Mouse (Mus musculus) splenic B cell, adult 2 months (primary cell): ENCODE results near the gene Mcpt4.
"Not testable (repeated sequence)": the region's sequence is repeated elsewhere in the genome, so short reads cannot be mapped to it uniquely, and the experiment has no call there.

Experiments used
- DNase-seq: peaks from one replicate; pipeline ENCODE4 v3.0.0-alpha.2; 2011; ENCODE audit warnings: low read depth, low spot score
- H3K27me3 ChIP-seq: 2 replicates; pipeline ENCODE4 v1.6.1; 2012; ENCODE audit warnings: mild to moderate bottlenecking, low read length, moderate library complexity, mixed read lengths; ENCODE audit not compliant: control insufficient read depth, poor library complexity, insufficient read depth, severe bottlenecking
- H3K36me3 ChIP-seq: 2 replicates; pipeline ENCODE4 v1.6.1; 2012; ENCODE audit warnings: mild to moderate bottlenecking, low read length, moderate library complexity, mixed read lengths; ENCODE audit not compliant: control insufficient read depth, poor library complexity, insufficient read depth, severe bottlenecking

Gene Mcpt4

DNA sequence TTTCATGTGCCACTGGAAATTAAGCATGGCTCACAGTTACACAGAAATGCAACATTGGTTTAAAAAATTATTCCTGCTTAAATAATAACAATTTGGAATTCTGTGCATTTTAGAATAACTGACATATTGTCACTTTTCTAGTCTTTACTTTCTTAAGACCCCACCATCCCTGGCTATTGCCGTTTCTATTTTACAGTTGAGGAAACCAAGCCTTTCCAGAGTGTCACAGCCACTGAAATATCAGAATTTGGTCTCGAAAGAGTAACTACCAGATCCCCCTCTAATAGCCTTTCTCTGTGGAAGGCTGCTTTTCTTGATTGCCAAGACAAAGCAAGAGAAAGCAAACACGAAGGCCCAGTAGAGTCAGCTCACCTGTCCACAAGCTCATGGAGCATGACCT lies 31.7 kb downstream of the Mcpt4 start, which contains the start of gene Mcpt9:
Gene Mcpt9, minus strand, starts transcription at position 101 of the 400 bp plus-strand sequence.
- not testable (repeated sequence) for DNase-seq, H3K27me3 ChIP-seq, H3K36me3 ChIP-seq

GRCm38 (mm10) chr14:56021305-56021704 lies 40.8 kb downstream of the Mcpt4 start:
- DNase-seq, H3K36me3 ChIP-seq, H3K27me3 ChIP-seq: not testable (repeated sequence)

- DNase-seq = no peak
- H3K27me3 ChIP-seq = no peaks in the 10 kb centered on the region
- no peaks in the 10 kb centered on the region for H3K36me3 ChIP-seq
These were observed 42.7 kb downstream of the Mcpt4 start for GRCm38 (mm10) chr14:56019446-56019845.

GRCm38 (mm10) chr14:56017671-56018070 lies 44.4 kb downstream of the Mcpt4 start, which contains the start of gene Mcpt1:
TSS of gene Mcpt1 (plus strand) at chr14:56017971.
- H3K27me3 ChIP-seq, H3K36me3 ChIP-seq, DNase-seq: not testable (repeated sequence)

GRCm38 (mm10) chr14:56013924-56014323 lies 48.2 kb downstream of the Mcpt4 start:
- no peaks in the 10 kb centered on the region for H3K36me3 ChIP-seq
- H3K27me3 ChIP-seq = no peaks in the 10 kb centered on the region
- DNase-seq = no peak

GRCm38 (mm10) chr14:56013147-56013546 lies 49.0 kb downstream of the Mcpt4 start:
- DNase-seq = no peak
- no peaks in the 10 kb centered on the region for H3K27me3 ChIP-seq
- H3K36me3 ChIP-seq = no peaks in the 10 kb centered on the region
